Mouse (Mus musculus) ES-E14 (cell line): ENCODE results near the gene Uqcc2. TPM values are rescaled to one million over a fixed set of nuclear protein-coding genes. Genes with fewer than 3 reads are reported as not detected.

Experiments used
- DNase-seq: peaks from one replicate; pipeline ENCODE4 v3.0.0-alpha.2; 2013; ENCODE audit warnings: low read depth, low spot score
- H3K27ac ChIP-seq: 2 replicates; pipeline ENCODE4 v1.5.1; 2012; ENCODE audit warnings: low read depth, mild to moderate bottlenecking, low read length, moderate library complexity, mixed read lengths; ENCODE audit not compliant: poor library complexity, insufficient read depth, severe bottlenecking
- H3K36me3 ChIP-seq: 2 replicates; pipeline ENCODE4 v1.6.1; 2012; ENCODE audit warnings: mild to moderate bottlenecking, low read length, moderate library complexity, mixed read lengths; ENCODE audit not compliant: control insufficient read depth, poor library complexity, insufficient read depth, severe bottlenecking
- H3K4me1 ChIP-seq, 2 experiments: fragments of 150-350 bp in 1 of 2; sonication (generic) in 1 of 2; 2 replicates each; pipeline ENCODE4 v1.6.1; 2012; ENCODE audit warnings: low read length in 2 of 2, mild to moderate bottlenecking in 1 of 2, mixed read lengths in 1 of 2; ENCODE audit not compliant: control insufficient read depth in 2 of 2, insufficient read depth in 2 of 2, poor library complexity in 1 of 2
- H3K4me3 ChIP-seq, 2 experiments: fragments of 150-350 bp in 1 of 2; sonication (generic) in 1 of 2; 2 replicates each; pipeline ENCODE4 v1.5.1; 2012; ENCODE audit warnings: low read length in 2 of 2, low read depth in 1 of 2, mild to moderate bottlenecking in 1 of 2, mixed read lengths in 1 of 2; ENCODE audit not compliant: insufficient read depth in 1 of 2, poor library complexity in 1 of 2, severe bottlenecking in 1 of 2
- H3K9ac ChIP-seq: 2 replicates; pipeline ENCODE4 v1.6.1; 2012; ENCODE audit warnings: low read depth, mild to moderate bottlenecking, low read length, mixed read lengths; ENCODE audit not compliant: poor library complexity, insufficient read depth, severe bottlenecking
- H3K9me3 ChIP-seq: fragments of 150-350 bp; sonication (generic); 2 replicates; pipeline ENCODE4 v1.6.1; 2012; ENCODE audit warnings: low read depth, mild to moderate bottlenecking, low read length; ENCODE audit not compliant: control insufficient read depth, insufficient read depth
- CHD2 ChIP-seq: IDR thresholded peaks from 2 replicates; pipeline ENCODE4 v1.6.1; 2014; ENCODE audit warnings: mild to moderate bottlenecking, low read depth, low read length, inconsistent platforms
- HCFC1 ChIP-seq: IDR thresholded peaks from 2 replicates; pipeline ENCODE4 v1.6.1; 2012; ENCODE audit warnings: low read length, inconsistent platforms, borderline replicate concordance; ENCODE audit not compliant: insufficient read depth
- MAFK ChIP-seq: IDR thresholded peaks from 2 replicates; pipeline ENCODE4 v1.6.1; 2014; ENCODE audit warnings: mild to moderate bottlenecking, low read depth, low read length, inconsistent platforms; ENCODE audit not compliant: insufficient read depth
- ZC3H11A ChIP-seq: IDR thresholded peaks from 2 replicates; pipeline ENCODE4 v1.6.1; 2012; ENCODE audit warnings: low read depth, mild to moderate bottlenecking, inconsistent platforms, low read length, borderline replicate concordance
- ZNF384 ChIP-seq: IDR thresholded peaks from 2 replicates; pipeline ENCODE4 v1.6.1; 2012; ENCODE audit warnings: low read depth, low read length, inconsistent platforms
- in situ Hi-C, 2 experiments: fragments of 600-800 bp; cut with MboI; formaldehyde crosslinking; loops; one replicate each; pipeline ENCODE4 v1.15.1; 2025; ENCODE audit warnings: low sequenced_read_pairs in 2 of 2, inconsistent platforms in 1 of 2; ENCODE audit not compliant: unreplicated experiment in 2 of 2
- total RNA-seq: library from RNA; depleted of rRNA; stranded (reverse); fragments of 300-350 nt; gene quantifications from 2 replicates; pipeline ENCODE4 v1.2.3, GENCODE M21; 2012

Uqcc2 gene
- total RNA-seq, 1 experiment: 199 TPM

DNA sequence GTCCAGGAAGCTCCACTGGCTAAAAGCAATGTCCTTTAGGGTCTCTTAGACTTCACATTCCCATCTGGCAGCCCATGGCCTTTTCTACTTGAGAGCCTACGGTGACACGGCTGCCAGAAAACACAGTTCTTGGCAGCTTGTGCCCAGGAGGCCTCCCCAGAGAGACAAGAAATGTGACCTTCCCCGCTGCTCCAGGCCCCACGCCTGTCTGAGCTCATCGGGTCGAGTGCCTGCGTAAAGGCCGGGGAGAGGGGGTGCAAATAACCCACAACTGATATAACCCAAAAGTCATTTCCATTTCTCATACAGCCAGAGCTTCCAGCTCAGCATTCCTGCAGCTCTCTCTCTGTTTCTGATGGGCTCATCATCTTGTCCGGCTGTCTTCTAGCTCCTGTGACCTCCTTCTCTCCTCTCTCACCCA lies 20.1 kb upstream of the Uqcc2 start:
- Histone ChIP-seq H3K9me3 (no peaks in the 10 kb centered on the region), H3K36me3 (no peaks in the 10 kb centered on the region), H3K9ac (no peak overlapping the region), H3K27ac (no peak overlapping the region), H3K4me1 (peaks cover 0 to 6% of the 10 kb centered on the region in 2 experiments; a peak in 1 of 4 replicates), H3K4me3 (no peak overlapping the region)
- TF ChIP-seq ZNF384 (no peak), MAFK (no peak), HCFC1 (no peak), ZC3H11A (no peak), CHD2 (no peak)
- in situ Hi-C loops: no loop called here
- no peak for DNase-seq

DNA sequence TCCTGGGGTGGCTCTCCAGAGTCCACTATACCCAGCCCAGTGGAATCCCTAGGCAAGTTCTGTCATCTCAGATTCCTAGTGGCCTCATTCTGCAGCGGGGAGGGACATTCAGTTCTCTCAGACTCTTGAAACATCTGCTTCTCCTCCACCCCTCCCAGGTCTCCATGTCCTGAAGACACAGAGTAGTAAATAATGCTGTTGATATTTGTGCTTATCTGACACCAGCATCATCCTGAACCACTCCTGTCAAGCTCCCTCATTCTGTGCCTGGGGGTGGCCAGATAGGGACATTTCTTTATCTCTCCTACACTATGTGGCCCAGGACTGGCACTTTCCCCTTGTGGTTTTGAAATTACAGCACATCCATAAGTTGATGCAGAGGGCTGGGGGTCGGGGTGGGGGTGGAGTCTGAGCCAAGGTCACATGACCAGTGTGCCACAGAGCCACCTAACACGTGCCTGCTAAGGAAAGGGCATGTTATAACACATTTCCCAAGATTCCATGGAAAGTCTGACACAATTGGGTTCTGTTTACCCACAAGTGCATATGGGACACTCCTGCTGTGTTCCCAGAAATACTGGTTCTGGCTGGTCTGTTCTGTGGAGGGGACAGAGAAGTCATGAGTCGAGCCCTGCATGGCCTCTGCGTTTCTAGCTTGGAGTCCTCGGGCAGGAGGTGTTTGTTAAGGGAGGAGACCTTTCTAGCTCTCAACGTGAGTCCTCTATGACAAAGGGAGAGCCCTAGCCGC lies 19.4 kb upstream of the Uqcc2 start:
- H3K27ac ChIP-seq: no peak overlapping the region
- H3K4me1 ChIP-seq: peaks cover 0 to 9% of the 10 kb centered on the region in 2 experiments; a peak in 1 of 4 replicates
- TF ChIP-seq CHD2 (no peak), MAFK (no peak), HCFC1 (no peak), ZNF384 (no peak), ZC3H11A (no peak)
- in situ Hi-C loops: no loop called here
- H3K9me3 ChIP-seq: no peaks in the 10 kb centered on the region
- no peak overlapping the region for H3K4me3 ChIP-seq
- no peaks in the 10 kb centered on the region for H3K36me3 ChIP-seq
- H3K9ac ChIP-seq: no peak overlapping the region
- no peak for DNase-seq

DNA sequence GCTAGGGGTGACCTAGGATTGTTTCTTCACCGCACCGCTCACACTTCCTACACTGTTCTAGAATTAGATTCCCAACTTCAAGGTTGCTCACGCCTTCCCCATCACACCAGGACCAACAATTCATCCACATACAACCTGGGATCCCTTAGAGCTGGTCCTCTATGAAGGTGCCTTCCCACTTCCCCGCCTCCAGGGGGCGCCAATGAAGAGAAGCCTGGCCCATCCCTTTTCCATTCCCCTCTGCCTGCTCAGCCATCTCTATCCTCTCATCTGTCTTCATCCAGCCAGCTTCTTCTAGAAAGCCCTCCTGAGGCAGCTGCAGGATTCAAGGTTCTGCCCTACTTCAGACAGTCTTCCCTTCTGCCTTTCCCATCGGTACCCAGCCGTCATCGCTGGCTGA lies 17.7 kb upstream of the Uqcc2 start:
- H3K4me1 ChIP-seq: peaks cover 0 to 9% of the 10 kb centered on the region in 2 experiments; a peak in 1 of 4 replicates
- in situ Hi-C loops: no loop called here
- TF ChIP-seq ZC3H11A (0 out of 2 replicates have a peak, but pooled peaks have one; percentile 22), ZNF384 (no peak)
- no peaks in the 10 kb centered on the region for H3K9me3 ChIP-seq
- H3K27ac ChIP-seq: no peak overlapping the region
- peak; percentile 41 for DNase-seq
- H3K4me3 ChIP-seq: no peak overlapping the region
- no peaks in the 10 kb centered on the region for H3K36me3 ChIP-seq
- no peak overlapping the region for H3K9ac ChIP-seq

DNA sequence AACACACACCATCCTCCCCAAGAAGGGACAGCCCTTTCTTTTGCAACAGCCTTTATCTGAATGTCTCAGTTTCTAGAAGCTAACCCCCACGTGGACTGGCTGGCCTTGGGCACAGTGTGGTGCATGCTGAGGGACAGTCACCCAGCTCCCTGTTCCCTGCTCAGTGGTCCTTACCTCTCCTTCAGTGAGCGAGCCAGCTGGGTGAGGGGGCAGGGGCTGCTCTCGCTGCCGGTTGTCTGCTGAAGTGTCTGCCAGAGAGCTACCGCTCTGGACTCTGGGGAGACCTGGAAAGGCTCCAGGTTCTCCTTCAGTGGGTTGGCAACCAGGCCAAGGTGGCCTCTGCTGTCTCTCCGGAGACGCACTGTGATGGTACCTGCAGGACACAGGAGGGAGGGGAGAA lies 17.2 kb upstream of the Uqcc2 start:
- TF ChIP-seq ZC3H11A (no peak), CHD2 (no peak), ZNF384 (no peak), MAFK (no peak), HCFC1 (no peak)
- DNase-seq: no peak
- Histone ChIP-seq H3K4me1 (peaks cover 0 to 11% of the 10 kb centered on the region in 2 experiments; a peak in 1 of 4 replicates), H3K9me3 (no peaks in the 10 kb centered on the region), H3K27ac (no peak overlapping the region; the same call in 1 of the 2 replicates), H3K9ac (no peak overlapping the region), H3K36me3 (no peaks in the 10 kb centered on the region), H3K4me3 (no peak overlapping the region)
- in situ Hi-C loops: no loop called here

DNA sequence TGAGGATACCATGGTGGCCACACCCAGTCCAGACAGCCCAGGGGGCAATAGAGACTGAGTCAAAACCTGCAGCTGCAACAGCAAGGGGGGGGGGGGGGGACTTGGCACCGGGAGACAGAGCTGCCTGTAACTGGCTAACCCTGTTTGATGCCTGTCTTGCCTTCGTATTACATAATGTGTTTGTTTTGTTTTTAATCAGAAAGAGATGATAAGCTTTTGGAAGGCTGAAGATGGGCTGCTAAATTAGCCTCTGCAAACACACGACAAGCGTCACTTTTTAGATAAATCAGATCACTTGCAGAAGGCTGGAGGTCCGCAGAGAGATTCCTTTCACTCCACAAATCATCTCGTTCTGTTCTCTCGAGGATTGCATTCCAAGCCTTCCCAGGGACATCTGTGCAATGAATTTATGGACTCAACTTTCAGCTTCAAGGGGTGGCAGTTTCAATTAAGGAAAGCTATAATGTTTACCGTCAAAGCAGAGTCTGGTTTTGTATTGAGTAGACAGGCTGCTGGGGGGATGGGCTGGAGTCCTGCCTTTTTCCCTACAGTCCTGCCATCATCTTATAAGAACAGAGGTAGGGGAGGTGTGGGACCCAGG lies 12.7 kb upstream of the Uqcc2 start:
- H3K4me3 ChIP-seq: no peak overlapping the region
- DNase-seq: no peak
- H3K9me3 ChIP-seq: no peaks in the 10 kb centered on the region
- H3K27ac ChIP-seq: no peak overlapping the region
- in situ Hi-C loops: no loop called here
- peaks cover 0 to 30% of the 10 kb centered on the region in 2 experiments; a peak in 2 of 4 replicates for H3K4me1 ChIP-seq
- H3K9ac ChIP-seq: no peak overlapping the region
- H3K36me3 ChIP-seq: no peaks in the 10 kb centered on the region
- TF ChIP-seq ZNF384: no peak
- TF ChIP-seq HCFC1: no peak
- no peak for TF ChIP-seq CHD2
- no peak for TF ChIP-seq MAFK
- no peak for TF ChIP-seq ZC3H11A
